Mouse (Mus musculus) lung, adult 18-20 months (tissue): ENCODE data around the gene Rab1b.

Source experiments
- DNase-seq, 2 experiments: peaks; one replicate each; pipeline ENCODE4 v3.0.0; 2022; ENCODE audit warnings: mixed read lengths in 2 of 2

Rab1b gene

DNA sequence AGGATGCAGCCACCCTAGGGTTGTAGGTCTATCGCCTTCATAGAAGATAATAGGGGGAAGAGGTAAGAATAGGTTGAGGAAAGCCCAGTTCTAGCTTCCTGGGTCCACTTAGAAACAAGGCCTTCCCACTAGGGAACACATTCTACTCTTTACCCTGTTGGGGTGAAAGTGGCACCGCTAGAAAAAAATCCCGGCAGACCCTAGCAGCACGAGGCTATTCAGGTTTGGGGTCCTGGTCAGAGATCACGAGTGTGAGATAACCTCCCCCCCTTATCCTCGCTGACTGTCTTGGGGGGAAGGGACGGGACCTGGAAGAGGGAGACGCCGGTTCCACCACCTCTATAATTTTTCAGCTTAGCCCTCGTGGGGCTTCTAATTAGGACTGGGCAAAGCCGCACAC is 35.8 kb downstream of the Rab1b start:
- DNase-seq = no peak

DNA sequence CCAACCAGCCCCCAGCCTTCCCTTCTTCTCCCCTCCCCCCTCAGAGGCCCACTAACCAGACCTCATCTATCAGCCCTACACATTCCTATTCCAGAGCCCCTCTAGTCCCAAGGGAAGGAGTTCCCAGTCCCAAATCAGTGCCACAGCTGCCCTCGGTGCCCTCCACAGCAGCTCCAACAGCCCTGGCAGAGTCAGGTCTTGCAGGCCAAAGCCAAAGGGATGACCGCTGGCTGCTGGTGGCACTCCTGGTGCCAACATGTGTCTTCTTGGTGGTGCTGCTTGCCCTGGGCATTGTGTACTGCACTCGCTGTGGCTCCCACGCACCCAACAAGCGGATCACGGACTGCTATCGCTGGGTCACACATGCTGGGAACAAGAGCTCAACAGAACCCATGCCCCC is 36.9 kb downstream of the Rab1b start:
- no peak for DNase-seq

DNA sequence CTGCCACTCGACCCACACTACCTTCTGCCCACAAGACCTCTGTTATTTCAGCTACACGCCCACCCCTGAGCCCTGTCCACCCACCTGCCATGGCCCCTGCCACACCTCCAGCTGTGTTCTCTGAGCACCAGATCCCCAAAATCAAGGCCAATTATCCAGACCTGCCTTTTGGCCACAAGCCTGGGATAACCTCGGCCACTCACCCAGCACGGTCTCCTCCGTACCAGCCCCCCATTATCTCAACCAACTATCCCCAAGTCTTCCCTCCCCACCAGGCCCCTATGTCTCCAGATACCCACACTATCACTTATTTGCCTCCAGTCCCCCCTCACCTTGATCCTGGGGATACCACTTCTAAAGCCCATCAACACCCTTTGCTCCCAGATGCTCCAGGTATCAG is 37.4 kb downstream of the Rab1b start:
- DNase-seq = no peak

DNA sequence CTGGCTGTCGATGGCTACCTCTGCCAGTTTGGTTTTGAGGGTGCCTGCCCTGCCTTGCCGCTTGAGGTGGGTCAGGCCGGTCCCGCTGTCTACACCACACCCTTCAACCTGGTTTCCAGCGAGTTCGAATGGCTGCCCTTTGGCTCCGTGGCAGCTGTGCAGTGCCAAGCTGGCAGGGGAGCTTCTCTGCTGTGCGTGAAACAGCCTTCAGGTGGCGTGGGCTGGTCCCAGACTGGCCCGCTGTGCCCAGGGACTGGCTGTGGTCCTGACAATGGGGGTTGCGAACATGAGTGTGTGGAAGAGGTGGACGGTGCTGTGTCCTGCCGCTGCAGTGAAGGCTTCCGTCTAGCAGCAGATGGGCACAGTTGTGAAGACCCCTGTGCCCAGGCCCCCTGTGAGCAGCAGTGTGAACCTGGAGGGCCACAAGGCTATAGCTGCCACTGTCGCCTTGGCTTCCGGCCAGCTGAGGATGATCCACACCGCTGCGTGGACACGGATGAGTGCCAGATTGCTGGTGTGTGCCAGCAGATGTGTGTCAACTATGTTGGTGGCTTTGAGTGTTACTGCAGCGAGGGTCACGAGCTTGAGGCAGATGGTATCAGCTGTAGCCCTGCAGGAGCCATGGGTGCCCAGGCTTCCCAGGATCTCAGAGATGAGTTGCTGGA is 38.2 kb downstream of the Rab1b start:
- DNase-seq = no peak

DNA sequence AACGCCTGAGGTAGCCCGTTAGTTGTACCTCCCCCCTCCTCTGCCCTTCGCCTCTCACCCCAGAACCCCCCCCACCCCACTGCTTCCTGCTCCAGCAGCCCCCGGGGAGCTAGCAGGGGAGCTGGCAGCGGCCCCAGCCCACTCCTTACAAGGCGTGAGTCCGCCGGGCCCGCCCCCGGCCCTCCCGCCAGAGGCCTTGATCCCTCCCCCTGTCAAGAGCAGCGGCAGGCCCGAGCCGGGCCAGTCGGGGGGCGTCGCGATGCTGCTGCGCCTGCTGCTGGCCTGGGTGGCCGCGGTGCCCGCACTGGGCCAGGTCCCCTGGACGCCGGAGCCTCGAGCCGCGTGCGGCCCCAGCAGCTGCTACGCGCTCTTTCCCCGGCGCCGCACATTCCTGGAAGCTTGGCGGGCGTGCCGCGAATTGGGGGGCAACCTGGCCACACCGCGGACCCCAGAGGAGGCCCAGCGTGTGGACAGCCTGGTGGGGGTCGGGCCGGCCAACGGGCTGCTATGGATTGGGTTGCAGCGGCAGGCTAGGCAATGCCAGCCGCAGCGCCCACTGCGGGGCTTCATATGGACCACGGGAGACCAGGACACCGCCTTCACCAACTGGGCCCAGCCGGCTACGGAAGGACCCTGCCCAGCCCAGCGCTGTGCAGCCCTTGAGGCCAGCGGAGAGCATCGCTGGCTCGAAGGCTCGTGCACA is 38.9 kb downstream of the Rab1b start, which contains the start of gene Cd248:
Gene Cd248, plus strand, starts transcription at position 212 of the 703 bp plus-strand sequence.
- DNase-seq = peak; percentile 49 to 59

DNA sequence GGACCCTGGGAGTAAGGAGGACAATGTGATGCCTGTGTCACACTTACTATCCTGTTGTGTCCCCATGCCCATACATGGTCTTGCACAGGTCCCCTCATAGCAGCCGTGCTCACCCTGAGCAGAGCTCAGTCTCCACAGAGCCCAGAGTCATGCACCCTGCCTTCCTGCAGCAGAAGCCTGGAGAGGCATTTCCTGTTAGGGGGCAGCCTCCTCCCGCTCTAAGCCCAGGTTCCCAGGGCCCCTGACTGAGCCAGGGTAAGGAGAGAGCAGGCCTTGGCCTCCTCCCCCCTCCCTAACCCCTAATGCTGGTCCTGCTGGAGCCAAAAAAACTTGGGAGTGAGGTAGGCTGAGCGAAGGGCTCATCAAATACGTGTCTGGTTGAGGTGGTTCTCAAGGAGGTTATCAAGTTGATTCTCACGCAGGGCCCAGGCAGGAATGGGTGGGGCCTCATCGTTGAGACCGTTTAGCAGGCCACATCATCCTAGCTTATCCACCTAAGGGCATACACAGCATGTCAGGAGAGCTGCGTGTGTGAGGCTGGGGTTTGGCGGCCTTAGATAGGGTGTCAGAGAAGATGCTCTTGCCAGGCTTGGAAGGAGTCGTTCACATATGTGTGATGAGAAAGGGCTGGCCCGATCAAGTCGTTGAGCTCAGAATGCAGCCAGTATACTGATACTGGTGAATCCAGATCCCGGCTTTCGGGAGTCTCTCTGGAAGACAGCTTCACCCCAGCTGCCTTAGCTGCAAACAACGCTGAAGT is 39.7 kb downstream of the Rab1b start:
- DNase-seq = no peak

DNA sequence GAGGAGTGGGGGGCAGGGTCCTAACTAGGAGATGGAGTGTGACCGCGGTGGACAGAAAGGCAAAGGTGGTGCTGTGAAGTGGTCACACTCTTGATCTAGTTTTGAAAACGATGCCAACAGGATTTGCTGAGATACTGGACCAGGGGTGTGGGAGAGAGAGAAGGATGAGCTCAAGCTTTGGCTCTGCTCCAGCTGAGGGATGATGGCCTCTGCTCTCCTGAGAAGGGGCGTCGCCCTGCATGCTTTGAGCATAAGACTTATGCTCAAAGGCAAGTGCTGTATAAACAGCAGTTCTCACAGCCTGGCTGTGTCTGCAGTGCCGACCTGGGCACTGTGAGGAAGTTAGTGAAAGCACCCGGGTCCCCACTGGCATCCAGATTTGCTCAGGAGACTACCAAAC is 41.8 kb downstream of the Rab1b start:
- peak in 1 of 2 experiments; percentile 37 for DNase-seq

DNA sequence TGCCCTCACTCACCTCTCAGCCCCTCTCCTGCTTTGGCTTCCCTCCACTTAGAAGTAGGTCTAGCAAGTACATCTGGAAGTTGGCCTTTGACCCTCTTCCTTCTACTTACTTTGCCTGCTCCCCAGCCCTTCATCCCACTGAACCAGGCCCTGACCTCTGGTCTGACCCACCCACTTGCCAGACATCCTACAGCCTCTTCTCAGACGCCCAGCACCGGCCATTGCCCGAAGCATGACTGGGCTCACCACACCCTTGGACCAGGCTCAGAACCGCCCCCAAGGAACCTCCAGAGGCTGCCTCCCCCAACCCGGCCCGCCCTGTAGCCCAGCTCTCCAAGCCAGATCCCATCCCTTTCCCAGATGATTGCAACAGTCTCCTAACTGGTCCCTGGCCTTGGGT is 44.4 kb downstream of the Rab1b start:
- peak in 1 of 2 experiments; percentile 42 for DNase-seq

DNA sequence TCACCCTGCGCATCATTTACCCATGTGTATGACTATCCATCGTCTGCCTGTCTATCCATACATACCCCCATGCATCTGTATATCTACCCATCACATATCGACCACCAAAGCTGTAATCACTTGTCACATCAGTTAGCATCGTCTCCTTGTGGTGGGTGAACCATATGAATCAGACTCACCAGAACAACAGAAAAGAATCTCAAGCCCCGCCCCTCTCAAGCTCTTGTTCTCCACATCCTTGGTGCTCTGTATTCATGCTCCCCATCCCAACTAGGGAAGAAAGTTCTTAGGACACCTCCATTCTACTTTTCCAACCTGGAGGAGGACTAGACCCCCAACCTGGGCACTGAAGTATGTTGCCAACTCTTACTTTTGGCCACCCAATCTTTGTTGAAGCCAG is 44.8 kb downstream of the Rab1b start:
- DNase-seq = no peak

DNA sequence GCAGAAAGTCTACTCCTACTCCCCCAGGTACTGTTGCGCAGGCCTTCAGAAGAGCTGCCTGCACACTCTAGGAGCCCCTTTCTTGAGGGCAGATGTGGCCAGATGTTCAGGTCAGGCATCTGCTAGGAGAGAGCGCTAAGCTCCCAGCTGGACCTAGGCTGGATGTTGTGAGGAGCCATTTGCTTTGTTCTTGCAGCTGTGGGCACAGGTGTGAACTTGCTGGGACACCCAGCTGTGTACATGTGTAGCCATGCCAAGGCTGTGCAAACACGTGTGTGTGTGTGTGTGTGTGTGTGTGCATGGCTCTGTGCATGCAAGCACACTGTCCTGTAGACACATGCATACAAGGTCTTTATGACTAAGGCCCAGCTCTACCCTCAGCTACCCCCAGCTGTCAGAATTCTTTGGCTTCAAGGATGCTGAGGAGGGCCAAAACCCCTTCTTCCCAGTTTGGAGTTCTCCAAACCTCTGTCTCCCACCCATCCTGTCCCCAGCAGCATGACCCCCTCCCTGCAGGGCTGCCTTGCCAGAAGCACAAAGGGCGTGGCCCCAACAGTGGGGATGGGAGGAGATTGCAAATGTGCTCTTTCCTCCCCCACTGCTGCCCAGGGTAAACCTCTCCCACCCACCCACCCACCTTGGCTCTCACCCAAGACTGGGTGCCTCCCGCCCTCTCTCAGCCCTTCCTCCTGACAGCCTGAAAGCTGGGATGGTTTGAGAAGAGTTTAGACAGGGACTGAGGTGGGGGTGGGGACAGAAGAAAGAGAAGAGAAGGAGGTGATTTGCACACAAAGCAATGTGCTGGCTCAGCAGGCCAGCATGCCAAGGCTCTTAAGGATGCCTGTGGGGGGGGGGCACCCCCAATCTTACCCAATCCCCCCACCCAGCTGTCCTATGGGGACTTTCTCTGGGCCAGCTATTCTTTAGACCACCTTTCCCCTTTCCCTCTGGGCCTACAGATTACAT is 46.2 kb downstream of the Rab1b start:
- DNase-seq = peak in 1 of 2 experiments; percentile 42

DNA sequence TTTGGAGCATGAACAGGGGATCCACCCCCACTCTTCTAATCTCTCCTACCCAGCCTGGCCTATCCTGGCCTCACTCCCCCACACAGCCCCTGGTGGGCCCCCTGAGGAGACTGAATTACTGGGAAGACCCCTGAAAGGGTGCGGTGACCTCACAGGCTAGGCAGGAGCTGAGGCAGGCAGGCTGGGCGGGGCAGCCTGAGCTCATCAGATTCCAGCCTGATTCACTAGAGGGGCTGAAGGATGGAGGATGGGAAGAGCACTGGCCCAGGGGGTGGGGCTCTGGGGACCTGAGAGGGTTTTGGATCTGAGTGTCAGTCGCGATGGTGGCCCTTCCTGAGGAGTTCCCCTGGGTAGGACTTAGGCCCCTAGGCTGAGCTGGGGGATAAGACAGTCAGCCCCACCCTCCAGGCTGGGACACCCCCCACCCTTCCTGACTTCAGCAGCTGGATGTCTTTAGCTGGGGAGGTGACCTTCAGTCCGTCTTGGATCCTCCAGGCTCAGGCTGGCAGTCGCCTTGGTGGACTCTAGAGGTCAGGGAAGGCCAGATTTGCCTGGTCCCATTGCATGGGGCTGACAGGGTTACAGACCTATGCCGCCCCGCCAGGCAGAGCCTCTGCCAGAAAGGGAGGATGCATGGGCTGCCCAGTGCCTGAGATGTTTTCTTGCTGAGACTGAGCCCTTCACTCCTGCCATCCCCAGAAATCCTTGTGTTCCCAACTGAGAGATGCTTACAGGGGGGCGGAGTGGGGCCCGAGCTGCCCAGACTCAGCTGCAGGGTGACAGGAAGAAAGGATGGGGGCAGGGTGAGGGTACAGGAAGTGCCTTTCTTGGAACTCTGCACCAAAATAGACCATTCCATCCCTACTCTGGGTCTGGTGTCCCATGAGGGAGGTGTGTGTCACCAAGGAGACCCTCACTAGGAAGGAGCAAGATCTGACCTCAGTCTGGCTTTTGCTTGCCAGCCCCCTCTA is 47.8 kb downstream of the Rab1b start:
- no peak for DNase-seq

DNA sequence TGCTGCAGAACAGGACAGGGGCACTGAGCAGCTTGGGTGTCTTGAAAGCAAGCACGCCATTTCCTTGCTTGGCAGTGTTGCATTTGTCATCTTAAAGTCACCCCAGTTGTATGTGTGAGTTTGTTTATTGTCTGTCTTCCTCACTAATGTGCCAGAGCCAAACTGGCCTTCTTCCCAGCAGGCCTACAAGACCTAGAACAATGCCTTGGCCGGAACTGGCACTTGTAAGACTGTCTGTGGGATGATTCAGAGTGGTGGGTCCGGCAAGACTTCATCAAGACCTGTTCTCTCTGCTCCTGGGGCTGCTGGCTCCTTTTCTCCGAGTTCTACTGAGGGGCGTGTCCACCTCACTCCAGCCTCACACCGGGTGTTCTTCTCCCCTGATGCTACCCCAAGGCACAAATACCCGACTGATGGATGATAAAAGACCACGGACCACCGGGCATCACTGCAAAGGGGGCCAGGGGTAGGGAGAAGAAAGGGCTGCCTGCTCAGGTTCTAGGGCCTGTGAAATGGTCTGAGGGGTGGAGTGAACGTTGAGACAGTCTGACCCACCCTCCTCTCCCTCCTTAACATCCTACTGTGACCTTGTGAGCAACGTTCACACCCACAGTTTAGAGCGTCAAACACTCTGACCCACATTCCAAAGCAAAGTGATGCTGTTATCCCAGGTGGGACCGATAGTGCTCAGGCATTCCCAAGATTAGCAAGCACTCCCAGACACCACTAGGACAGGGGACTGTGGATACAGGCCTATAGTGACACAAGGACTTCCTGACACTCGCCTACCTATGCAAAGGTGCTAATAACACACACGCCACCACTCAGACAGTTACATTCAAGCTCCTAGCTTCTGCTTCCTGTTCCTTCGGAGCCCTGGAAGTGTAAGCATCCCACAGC is 48.7 kb downstream of the Rab1b start:
- peak; percentile 39 to 55 for DNase-seq

DNA sequence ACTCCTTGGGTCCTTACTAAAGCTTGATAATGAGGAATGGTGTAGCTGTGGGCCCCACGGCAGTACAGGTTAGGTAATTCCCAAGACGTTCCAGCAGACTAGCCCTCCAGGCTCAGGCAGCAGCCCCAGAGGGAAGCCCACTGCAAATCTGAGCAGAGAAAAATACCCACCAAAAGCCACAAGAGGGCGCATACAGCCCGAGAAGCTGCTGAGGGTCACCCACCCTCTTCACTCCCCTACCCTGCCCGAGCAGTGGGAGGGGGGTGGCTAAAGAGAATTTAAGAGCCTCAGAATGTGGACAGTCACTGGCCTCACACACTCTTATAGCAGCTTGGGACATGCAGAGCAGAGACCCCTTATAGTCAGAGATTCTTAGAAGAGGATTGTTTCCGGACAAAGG is 50.6 kb downstream of the Rab1b start:
- DNase-seq = no peak

DNA sequence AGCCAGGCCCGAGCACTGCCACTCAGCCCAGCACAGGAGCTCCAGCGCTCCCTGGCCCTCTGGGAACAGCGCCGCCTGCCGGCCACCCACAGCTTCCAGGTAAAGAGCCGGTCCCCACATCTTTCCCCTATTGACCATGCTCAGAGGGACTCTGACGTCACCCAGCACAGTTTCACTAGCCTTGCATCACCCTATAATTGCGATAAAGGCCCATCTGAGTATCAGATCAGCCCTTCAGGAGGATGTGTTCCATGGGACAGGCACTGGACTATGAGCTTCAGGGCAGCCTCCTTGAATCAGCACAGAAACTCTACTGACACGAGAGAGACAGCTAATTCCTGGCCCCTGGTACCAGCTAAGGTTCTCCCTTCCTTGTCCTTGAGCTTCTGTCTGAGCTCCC is 53.0 kb downstream of the Rab1b start:
- peak; percentile 38 to 54 for DNase-seq

DNA sequence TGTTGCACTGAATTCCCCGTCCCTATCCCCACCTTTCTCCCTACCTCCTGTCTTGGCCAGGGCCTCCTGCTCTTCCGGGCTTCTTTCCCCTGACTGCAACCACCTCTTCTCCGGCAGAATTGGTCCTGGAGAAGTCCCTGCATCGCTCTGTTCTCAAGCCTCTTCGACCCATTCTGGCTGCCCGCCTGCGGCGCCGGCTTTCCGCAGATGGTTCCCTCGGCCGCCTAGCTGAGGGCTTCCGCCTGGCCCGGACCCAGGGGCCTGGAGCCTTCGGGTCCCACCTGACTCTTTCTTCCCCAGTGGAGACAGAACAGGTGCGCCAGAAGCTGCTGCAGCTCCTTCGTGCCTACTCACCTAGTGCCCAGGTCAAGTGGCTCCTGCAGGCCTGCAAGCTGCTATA is 54.0 kb downstream of the Rab1b start:
- DNase-seq = no peak

DNA sequence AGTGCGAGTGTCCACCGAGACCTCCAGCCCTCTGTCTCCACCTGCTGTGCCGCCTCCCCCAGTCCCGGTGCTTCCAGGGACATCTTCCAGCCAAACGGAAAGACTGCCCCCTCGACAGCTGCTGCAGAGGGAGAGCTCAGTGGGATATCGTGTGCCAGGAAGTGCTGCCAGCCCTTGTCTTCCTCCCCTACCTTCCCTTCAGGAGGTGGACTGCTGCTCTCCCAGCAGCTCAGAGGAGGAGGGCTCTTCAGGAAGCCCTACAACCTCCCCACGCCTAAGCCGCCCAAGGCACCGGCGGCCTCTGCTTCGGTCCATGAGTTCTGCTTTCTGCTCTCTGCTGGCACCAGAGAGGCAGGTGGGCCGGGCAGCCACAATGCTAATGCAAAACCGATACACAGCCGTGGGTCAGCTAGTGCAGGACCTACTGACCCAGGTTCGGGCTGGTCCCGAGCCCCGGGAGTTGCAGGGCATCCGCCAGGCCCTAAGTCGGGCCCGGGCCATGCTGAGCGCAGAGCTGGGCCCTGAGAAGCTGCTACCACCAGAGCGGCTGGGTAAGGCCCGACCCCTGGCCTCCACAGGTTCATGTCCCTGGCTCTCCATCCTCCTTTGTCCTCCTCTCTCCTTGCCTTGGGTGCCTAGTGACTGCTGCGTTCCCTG is 54.6 kb downstream of the Rab1b start:
- DNase-seq = no peak

DNA sequence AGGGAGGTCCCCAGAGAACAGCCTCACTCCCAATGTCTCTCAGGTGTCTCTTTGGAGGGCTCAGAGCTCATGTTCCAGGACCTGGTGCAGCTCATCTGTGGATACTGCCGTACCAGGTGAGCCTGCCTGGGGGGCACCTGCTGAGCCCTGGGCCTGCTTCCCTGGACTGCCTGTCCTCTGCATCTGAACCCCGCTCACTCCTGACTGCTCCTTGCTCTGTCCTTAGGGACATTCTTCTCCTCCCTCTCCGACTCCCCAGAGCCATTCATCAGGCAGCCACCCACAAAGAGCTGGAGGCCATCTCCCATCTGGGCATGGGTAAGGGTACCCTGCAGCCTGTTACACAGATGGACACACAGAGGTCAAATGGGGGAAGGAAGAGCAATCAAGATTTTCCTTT is 55.4 kb downstream of the Rab1b start:
- DNase-seq = no peak

DNA sequence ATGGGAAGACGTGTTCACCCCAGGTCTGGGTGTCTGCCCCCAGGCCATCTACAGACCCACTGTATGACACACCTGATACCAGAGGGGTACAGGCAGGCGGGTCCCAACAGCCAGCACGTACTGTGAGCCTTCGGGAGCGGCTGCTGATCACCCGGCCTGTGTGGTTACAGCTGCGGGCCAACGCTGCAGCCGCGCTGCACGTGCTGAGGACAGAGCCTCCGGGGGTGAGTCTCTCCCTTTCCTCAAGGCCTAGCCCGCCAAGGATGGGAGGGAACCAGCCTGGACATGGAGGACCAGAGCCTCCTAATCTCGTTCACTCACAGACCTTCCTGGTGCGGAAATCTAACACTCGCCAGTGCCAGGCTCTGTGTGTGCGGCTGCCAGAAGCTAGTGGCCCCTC is 55.8 kb downstream of the Rab1b start:
- DNase-seq = no peak

DNA sequence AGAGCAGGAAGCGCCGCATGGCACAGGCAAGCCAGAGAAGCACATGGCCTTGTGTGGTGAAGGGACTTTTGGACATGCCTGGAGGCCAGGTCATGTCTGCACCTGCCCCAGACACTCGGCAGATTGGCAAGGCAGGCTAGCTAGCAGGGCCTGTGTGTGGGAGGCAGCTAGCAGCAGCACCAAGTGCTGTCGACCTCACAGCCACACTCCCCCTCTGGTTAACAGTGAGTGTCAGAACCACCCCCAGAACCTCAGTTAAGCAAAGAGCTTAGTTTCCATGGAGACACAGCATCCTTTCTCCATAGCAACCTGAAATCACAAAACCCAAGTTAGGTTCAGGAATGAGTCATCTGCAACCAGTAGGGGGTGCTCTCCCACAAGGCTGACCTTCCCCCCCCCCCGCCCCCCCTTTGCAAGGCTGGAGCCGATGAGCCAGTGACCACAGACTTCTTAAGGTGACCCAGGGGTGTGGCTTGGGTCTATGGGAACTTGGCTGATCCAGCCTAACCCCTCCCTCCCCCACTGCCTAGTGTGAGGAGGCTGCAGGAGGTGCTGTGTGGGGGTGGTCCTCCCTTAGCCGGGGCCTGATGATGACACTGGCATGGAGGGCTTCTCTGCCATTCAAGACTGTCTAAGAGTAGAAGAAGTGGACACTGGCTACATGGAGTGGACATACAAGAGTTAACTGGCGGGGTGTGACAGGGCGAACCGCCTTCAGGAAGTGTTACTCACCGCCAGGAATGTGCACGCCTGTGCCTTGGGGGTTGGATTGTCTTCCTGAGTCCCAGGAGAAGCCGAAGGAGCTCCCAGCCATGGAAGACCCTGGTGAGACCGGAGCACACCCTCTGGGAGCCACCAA is 56.6 kb downstream of the Rab1b start, which contains the start of gene Rin1:
Gene Rin1, plus strand, starts transcription at position 435 of the 859 bp plus-strand sequence.
- DNase-seq = peak; percentile 73 to 82
